Mouse (Mus musculus): Measurements from ENCODE around the gene Plekhh2.

The Plekhh2 gene

DNA sequence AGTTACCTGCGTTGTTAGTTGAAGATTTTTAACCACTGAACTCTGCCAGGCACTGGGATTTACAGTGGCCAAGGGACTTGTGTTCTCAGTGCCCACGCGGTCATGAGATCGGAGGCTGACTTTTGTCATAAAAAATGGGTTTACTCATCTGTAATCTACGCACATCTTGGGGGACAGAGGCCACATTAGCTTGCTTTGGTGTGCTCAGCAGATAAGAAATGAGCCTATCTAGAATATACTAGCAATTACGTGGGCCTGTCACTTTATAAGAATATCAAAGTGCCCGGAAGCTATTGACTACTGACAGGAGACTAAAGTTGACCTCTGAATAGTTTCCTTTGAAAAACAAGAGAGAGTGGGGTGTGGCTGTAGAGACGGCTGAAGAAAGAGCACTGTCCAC lies 147.3 kb downstream of the Plekhh2 start:
- Histone ChIP-seq H3K36me3 (ENCODE audit: insufficient read depth, low read length) (no peaks in the 10 kb centered on the region), H3K27me3 (ENCODE audit: insufficient read depth, low read length) (no peaks in the 10 kb centered on the region), H3K9me3 (ENCODE audit: low read length) (no peaks in the 10 kb centered on the region), H3K4me3 (replicated peaks; ENCODE audit: low read length) (no peak overlapping the region), H3K4me1 (replicated peaks; ENCODE audit: low read depth, low read length) (peaks cover 13% of the 10 kb centered on the region)
- TF ChIP-seq NANOG (IDR thresholded peaks at IDR 0.05; ENCODE audit: borderline replicate concordance, low read length), result no peak
- TF ChIP-seq CTCF (conservative IDR thresholded peaks at IDR 0.05; ENCODE audit: low read length), result no peak
- no peak for TF ChIP-seq POU5F1 (IDR thresholded peaks at IDR 0.05; ENCODE audit: borderline replicate concordance, low read length)

DNA sequence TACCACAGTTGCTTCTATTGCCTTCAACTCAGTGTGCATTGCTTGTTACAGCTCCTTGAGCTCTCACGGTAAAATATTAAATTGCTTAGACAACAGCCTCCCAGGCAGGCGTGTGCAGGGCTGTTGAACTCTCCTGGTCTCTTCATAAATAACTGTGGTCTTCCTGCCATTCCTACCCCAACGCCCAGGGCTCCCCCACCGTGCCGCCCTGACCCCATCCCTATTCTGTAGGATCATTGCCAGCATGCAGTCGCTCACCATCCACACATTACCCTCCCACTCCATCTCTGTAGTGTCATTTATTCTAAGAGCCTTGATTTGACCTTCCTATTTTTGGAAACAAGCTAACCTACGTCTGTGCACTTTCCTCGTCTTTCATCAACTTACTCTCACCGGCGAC lies 153.4 kb downstream of the Plekhh2 start:
- no peaks in the 10 kb centered on the region for H3K4me1 ChIP-seq (replicated peaks; ENCODE audit: low read depth, low read length)
- H3K4me3 ChIP-seq (replicated peaks; ENCODE audit: low read length), result no peak overlapping the region
- H3K9me3 ChIP-seq (ENCODE audit: low read length), result no peaks in the 10 kb centered on the region
- TF ChIP-seq CTCF (conservative IDR thresholded peaks at IDR 0.05; ENCODE audit: low read length), result no peak
- no peak for TF ChIP-seq POU5F1 (IDR thresholded peaks at IDR 0.05; ENCODE audit: borderline replicate concordance, low read length)
- no peak for TF ChIP-seq NANOG (IDR thresholded peaks at IDR 0.05; ENCODE audit: borderline replicate concordance, low read length)
- H3K27me3 ChIP-seq (ENCODE audit: insufficient read depth, low read length), result no peaks in the 10 kb centered on the region
- H3K36me3 ChIP-seq (ENCODE audit: insufficient read depth, low read length), result no peaks in the 10 kb centered on the region

DNA sequence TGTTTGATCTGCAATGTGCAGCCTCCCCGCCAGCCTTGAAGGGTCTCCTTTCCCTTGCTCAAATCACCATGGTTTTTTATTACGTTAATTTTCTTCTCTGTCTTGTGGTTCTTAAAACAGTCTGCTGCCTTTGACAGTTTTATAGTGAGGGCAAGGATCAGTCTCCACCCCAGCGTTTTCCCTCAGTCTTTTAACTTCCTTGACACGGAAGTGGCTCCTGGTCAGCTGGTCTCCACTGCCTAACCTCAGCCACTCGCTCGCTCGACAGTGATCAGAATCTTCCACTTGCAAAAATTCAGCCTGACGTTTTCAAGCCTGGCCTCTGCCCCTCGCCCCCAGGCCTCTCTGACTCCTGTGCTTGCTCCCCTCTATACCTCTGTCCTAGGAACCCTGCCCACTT lies 154.0 kb downstream of the Plekhh2 start:
- Histone ChIP-seq H3K4me1 (replicated peaks; ENCODE audit: low read depth, low read length) (no peaks in the 10 kb centered on the region), H3K4me3 (replicated peaks; ENCODE audit: low read length) (no peak overlapping the region), H3K27me3 (ENCODE audit: insufficient read depth, low read length) (no peaks in the 10 kb centered on the region), H3K9me3 (ENCODE audit: low read length) (no peaks in the 10 kb centered on the region), H3K36me3 (ENCODE audit: insufficient read depth, low read length) (no peaks in the 10 kb centered on the region)
- TF ChIP-seq CTCF (conservative IDR thresholded peaks at IDR 0.05; ENCODE audit: low read length) (no peak), NANOG (IDR thresholded peaks at IDR 0.05; ENCODE audit: borderline replicate concordance, low read length) (no peak), POU5F1 (IDR thresholded peaks at IDR 0.05; ENCODE audit: borderline replicate concordance, low read length) (no peak)

DNA sequence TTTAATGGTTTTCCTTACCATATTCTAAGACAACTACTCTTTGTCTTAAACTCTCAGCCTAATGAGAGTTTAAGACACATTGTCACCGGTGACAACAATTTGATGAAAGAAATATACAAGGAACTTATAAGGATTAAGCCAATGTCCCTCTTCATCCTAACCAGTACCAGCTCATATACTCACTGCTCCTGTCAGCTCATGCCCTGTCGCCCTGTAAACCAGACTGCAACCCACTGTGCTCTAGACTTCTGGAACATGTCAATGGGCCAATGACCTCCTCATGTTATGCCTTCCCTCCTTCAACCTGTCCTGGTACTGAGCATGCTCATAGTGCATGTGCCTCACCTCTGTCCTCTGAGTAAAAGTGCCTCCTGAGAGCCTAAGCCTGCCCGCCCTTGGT lies 156.2 kb downstream of the Plekhh2 start:
- TF ChIP-seq CTCF (conservative IDR thresholded peaks at IDR 0.05; ENCODE audit: low read length), result no peak
- TF ChIP-seq POU5F1 (IDR thresholded peaks at IDR 0.05; ENCODE audit: borderline replicate concordance, low read length), result no peak
- TF ChIP-seq NANOG (IDR thresholded peaks at IDR 0.05; ENCODE audit: borderline replicate concordance, low read length), result no peak
- Histone ChIP-seq H3K4me3 (replicated peaks; ENCODE audit: low read length) (no peak overlapping the region), H3K9me3 (ENCODE audit: low read length) (no peaks in the 10 kb centered on the region), H3K36me3 (ENCODE audit: insufficient read depth, low read length) (no peaks in the 10 kb centered on the region), H3K4me1 (replicated peaks; ENCODE audit: low read depth, low read length) (no peaks in the 10 kb centered on the region), H3K27me3 (ENCODE audit: insufficient read depth, low read length) (no peaks in the 10 kb centered on the region)
